Mouse (Mus musculus): ENCODE results near the gene Anp32e. TPM values are rescaled to one million over a fixed set of nuclear protein-coding genes. Genes with fewer than 3 reads are reported as not detected.
"Not testable (repeated sequence)": the region's sequence is repeated elsewhere in the genome, so short reads cannot be mapped to it uniquely, and the experiment has no call there.

Anp32e gene
- total RNA-seq (2014; fragmentation: Nextera tagmentation) (159 and 191 TPM in 2 replicates), total RNA-seq (2017) (445 and 523 TPM in 2 replicates)

DNA sequence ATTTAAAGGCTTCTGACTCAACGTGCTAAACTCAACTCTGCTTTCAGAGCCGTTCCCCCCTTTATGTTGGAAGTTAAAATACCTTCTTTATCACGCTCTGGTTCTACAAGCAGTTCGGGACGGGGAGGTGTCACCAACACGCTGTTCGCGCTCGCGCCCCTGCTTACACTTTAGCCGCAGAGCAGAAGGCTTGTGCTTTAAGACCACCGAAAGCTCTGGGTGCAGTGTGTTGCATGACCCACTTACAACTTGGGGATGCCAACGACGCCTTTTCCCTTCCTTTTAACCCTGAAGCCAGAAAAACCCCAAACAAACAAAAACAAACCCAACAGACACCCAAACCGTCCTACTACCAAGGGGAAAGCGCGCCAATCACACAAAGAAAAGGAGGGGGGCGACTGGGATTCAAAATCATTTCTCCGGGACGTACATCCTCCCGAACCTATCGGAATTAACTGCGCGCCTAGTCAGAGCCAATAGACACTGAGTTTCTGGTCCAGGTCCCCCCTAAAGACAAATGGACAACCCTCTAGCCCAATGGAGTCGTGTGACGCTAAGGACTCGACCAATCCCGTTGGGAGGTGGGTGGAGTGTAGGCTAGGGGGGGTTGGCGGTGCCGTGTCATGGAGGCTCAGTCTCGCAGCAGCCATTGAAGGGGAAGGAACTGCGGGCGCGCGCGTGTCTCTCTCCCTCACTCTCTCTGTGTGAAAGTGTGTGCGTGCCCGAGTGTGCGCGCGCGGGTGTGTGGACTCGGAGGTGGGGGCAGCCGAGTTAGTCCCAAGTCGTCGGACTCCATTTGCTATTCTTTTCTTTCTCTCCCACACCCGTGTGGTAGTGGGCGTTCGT is at the start of gene Anp32e:
Gene Anp32e (plus strand): TSS at position 589 of the 846 bp plus-strand sequence.
- ATAC-seq (replicated peaks; ENCODE audit: poor library complexity, severe bottlenecking), result peak; percentile 95

GRCm38 (mm10) chr3:95881979-95882815 is 46.8 kb upstream of the Anp32e start, which contains the start of gene Ciart:
Gene Ciart (minus strand): TSS chr3:95882251.
- ATAC-seq (replicated peaks; ENCODE audit: poor library complexity, severe bottlenecking), result peak; percentile 95

GRCm38 (mm10) chr3:95882816-95883425 is 46.1 kb upstream of the Anp32e start:
- ATAC-seq (replicated peaks; ENCODE audit: poor library complexity, severe bottlenecking), result no peak

GRCm38 (mm10) chr3:95884400-95884799 is 44.6 kb upstream of the Anp32e start:
- ATAC-seq (replicated peaks; ENCODE audit: poor library complexity, severe bottlenecking), result no peak

DNA sequence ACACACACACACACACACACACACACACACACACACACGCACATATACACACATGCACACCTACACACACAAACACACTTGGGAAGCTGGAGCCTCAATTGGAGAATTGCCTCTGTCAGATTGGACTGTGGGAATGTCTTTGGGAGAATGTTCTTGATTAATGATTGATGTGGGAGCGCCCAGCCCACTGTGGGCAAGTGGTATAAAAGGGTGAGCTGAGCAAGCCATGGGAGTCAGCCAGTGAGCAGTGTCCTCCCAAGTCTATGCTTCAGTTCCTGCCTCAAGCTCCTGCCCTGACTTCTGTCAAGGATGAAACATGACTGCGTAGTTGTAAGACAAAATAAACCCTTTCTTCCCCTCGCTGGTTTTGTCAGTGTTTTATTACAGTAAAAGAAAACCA is 41.5 kb upstream of the Anp32e start:
- ATAC-seq (replicated peaks; ENCODE audit: poor library complexity, severe bottlenecking), result no peak

GRCm38 (mm10) chr3:95889664-95890063 is 39.4 kb upstream of the Anp32e start:
- no peak for ATAC-seq (replicated peaks; ENCODE audit: poor library complexity, severe bottlenecking)

- ATAC-seq (replicated peaks; ENCODE audit: poor library complexity, severe bottlenecking), result peak; percentile 58
Measured at GRCm38 (mm10) chr3:95891211-95892065, 37.6 kb upstream of the Anp32e start, which contains the start of gene BC028528. Gene BC028528 (minus strand): TSS chr3:95892005.

GRCm38 (mm10) chr3:95892066-95893052 is 36.7 kb upstream of the Anp32e start:
- no peak for ATAC-seq (replicated peaks; ENCODE audit: poor library complexity, severe bottlenecking)

DNA sequence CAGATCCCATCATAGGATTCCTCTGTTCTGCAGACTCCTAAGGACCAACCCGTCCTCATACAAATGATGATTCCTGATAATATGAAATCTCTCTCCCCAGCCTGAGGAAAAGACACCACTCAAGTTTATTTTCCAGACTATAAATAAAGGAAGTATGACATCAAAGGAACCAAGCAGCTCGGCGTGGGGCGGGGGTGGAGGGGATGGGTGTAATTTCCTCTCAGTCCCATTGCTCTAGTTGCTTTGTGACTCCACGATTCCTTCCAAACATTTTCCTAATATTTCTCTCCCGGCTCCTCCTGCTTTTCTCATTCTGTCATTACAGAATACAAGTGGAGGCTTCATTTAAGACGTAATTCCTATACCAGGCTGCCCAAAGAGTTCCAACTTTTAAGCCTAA is 35.9 kb upstream of the Anp32e start:
- ATAC-seq (replicated peaks; ENCODE audit: poor library complexity, severe bottlenecking), result no peak

DNA sequence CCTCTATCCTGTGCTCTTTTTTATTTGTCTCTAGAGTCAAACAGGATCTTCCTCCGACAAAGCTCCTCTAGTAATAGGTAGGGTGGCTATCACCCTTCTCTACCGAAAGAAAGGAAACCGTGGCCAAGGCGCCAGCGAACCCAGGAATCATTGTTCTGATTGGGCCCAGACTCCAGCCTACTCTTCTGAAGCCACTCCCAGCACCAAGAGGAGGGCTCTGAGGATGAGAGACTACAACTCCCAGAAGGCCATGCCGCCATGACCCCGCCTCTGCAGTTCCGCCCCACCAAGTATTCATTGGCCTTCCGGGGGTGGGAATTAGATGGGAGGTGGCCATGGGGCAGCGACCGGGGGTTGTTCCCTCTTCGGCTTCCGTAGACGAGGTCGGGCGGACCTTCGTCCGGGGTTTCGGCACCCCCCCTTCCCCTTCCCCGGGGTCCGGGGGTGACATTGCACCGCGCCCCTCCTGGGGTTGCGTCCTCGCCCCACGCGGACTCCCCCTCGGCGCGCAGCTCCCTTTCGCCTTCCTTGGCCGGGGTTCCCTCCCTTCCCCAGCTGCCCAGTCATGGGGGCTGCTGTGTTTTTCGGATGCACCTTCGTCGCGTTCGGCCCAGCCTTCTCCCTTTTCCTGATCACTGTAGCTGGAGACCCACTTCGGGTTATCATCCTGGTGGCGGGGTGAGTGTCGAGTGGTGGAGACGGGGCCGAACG is 35.3 kb upstream of the Anp32e start, which contains the start of gene Aph1a:
Gene Aph1a (plus strand): TSS at position 364 of the 711 bp plus-strand sequence.
- peak; percentile 88 for ATAC-seq (replicated peaks; ENCODE audit: poor library complexity, severe bottlenecking)

- ATAC-seq (replicated peaks; ENCODE audit: poor library complexity, severe bottlenecking), result no peak
Measured at GRCm38 (mm10) chr3:95894317-95895160, 34.5 kb upstream of the Anp32e start.

DNA sequence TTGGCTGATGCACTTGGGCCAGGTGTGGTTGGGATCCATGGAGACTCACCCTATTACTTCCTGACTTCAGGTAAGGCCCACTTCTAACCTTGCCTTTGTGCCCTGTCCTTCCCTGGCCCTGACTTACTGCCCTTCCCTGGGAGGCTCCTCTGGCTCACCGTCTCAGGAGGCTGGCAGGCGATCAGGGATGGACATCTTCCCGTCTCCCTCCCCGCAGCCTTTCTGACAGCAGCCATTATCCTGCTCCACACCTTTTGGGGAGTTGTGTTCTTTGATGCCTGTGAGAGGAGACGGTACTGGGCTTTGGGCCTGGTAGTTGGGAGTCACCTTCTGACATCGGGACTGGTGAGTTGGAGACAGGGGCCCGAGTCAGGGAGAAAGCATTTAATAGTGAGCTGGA is 33.5 kb upstream of the Anp32e start:
- not testable (repeated sequence) for ATAC-seq (replicated peaks; ENCODE audit: poor library complexity, severe bottlenecking)

DNA sequence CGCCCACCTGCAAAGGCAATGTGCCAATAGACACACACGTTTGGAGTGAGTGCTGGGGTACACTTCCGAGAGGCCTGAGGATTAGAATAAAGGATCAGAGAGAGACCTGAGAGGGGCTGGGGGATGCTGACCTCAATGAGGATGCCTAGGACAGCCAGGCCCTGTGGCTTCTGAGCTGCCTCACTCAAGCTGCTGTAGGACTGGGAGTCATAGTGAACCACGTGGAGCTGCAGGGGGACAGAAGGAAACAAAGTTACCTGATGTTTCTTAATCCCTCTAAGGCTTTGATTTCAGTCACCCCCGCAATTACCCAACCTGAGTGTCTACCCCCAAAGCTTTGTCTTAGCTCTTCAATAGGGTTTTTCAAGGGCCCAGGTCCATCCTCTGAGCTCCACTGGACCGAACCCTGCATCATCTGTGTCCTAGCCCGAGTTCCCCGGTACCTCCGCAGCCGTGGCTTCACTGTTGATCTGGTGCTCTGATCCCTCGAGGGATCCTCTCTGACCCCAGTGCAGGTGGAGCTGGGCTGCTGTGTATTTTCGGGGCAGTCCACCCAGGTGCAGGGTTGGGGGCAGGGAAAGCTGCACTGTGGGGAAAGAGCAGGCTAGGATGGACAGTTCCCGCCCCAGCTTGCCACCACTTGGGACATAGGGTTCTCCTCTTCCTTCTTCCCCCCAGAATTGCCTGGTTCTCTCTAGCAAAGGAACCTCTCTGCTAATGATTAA is 29.1 kb upstream of the Anp32e start:
- no peak for ATAC-seq (replicated peaks; ENCODE audit: poor library complexity, severe bottlenecking)

- no peak for ATAC-seq (replicated peaks; ENCODE audit: poor library complexity, severe bottlenecking)
Measured at GRCm38 (mm10) chr3:95901616-95902372, 27.3 kb upstream of the Anp32e start.

DNA sequence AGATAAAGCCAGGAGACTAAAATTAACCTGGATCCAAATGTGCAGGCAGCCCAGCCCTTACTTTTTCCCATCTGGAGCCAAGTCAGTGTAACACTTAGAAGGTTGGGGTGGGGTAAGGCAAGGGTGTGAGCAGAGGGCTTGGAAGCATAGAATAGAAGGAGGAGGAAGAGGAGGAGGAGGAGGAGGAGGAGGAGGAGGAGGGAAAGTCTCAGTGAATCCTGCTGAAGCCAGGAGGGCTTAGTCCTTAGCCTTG is 26.7 kb upstream of the Anp32e start:
- ATAC-seq (replicated peaks; ENCODE audit: poor library complexity, severe bottlenecking), result no peak

GRCm38 (mm10) chr3:95902643-95903042 is 26.4 kb upstream of the Anp32e start:
- no peak for ATAC-seq (replicated peaks; ENCODE audit: poor library complexity, severe bottlenecking)

All from granulocyte monocyte progenitor cell, adult 5-6 weeks (primary cell).